Mouse (Mus musculus) neural tube, embryonic 12.5 days (tissue): ENCODE results near the gene Setmar. TPM values are rescaled to one million over a fixed set of nuclear protein-coding genes. Genes with fewer than 3 reads are reported as not detected.
"Not testable (repeated sequence)": the region's sequence is repeated elsewhere in the genome, so short reads cannot be mapped to it uniquely, and the experiment has no call there.

ENCODE experiments used
- ATAC-seq: fragments of 200-750 bp; cut with Nextera tagmentation; 2 replicates; pipeline ENCODE4 v1.8.0; 2017; ENCODE audit warnings: low read depth, mild to moderate bottlenecking, moderate TSS enrichment, moderate library complexity; ENCODE audit not compliant: low FRiP score
- H3K27ac ChIP-seq: fragments of 300-500 bp; sonication (generic); 2 replicates; pipeline ENCODE4 v1.5.1; 2016
- H3K27me3 ChIP-seq: fragments of 300-500 bp; sonication (generic); replicated peaks from 2 replicates; pipeline ENCODE4 v1.6.1; 2016; ENCODE audit warnings: mild to moderate bottlenecking
- H3K36me3 ChIP-seq: fragments of 300-500 bp; sonication (generic); 2 replicates; pipeline ENCODE4 v1.6.1; 2016; ENCODE audit warnings: mild to moderate bottlenecking
- H3K4me1 ChIP-seq: fragments of 300-500 bp; sonication (generic); 2 replicates; pipeline ENCODE4 v1.6.1; 2016
- H3K4me2 ChIP-seq: fragments of 300-500 bp; sonication (generic); replicated peaks from 2 replicates; pipeline ENCODE4 v1.6.1; 2016; ENCODE audit warnings: mild to moderate bottlenecking
- H3K4me3 ChIP-seq: fragments of 300-500 bp; sonication (generic); 2 replicates; pipeline ENCODE4 v1.5.1; 2016
- H3K9ac ChIP-seq: fragments of 300-500 bp; sonication (generic); 2 replicates; pipeline ENCODE4 v1.6.1; 2016; ENCODE audit warnings: mild to moderate bottlenecking
- H3K9me3 ChIP-seq: fragments of 300-500 bp; sonication (generic); 2 replicates; pipeline ENCODE4 v1.6.1; 2016; ENCODE audit warnings: mild to moderate bottlenecking
- WGBS: fragments of 180-500 bp; shearing (Covaris S2); methylation state at CpG from one replicate; pipeline ENCODE4 v1.1.7; 2016; 5-methylcytosine and 5-hydroxymethylcytosine counted together
- polyA plus RNA-seq: library from polyadenylated mRNA; unstranded; fragments of >200 nt; fragmentation: Nextera tagmentation; extraction: Ambion mirVana; gene quantifications from 2 replicates; pipeline ENCODE4 v1.2.1, GENCODE M21; 2016

Gene Setmar
- 7.3 and 8.5 TPM in 2 replicates for polyA plus RNA-seq

DNA sequence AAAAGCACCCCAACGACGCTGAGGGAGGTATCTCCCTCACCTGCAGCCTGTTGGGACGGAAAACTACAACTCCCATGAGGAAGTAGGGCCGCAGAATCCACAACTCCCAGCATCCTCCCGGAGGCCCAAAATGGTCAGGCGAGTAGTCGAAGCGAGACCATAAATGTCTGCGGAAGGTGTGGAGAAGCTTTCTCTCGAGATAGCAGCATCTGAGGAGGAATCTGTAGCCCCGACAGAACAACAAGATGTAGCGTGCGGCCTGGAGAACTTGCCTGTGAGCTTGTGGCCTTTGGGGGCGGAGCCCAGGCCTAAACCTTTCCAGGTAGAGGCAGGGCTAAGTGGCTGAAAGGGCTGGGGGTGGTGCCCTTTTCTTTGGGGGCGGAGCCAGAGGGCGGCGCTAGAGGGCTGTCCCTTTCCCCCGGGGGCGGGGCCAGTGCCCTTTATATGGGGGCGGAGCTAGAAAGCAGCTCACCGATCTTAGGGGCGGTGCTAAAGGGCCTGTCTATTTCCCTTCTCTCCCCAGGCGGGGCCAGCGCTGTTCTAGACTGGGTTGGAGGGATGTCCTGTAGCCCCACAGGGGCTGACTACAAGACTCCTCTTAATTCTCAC lies at the start of gene Setmar:
Gene Setmar (plus strand): TSS at position 128 of the 609 bp plus-strand sequence.
- Histone ChIP-seq H3K9ac (peak within 1 kb of the TSS; percentile 59), H3K36me3 (no peaks in the 10 kb centered on the region), H3K4me2 (peak within 1 kb of the TSS; percentile 63), H3K4me3 (peak within 1 kb of the TSS; percentile 49), H3K27ac (peak within 1 kb of the TSS; percentile 62), H3K9me3 (no peaks in the 10 kb centered on the region), H3K4me1 (no peaks in the 10 kb centered on the region), H3K27me3 (no peaks in the 10 kb centered on the region)
- under 1% methylated on average over 24 of the region's 24 CpGs for WGBS
- ATAC-seq, result peak; percentile 98

DNA sequence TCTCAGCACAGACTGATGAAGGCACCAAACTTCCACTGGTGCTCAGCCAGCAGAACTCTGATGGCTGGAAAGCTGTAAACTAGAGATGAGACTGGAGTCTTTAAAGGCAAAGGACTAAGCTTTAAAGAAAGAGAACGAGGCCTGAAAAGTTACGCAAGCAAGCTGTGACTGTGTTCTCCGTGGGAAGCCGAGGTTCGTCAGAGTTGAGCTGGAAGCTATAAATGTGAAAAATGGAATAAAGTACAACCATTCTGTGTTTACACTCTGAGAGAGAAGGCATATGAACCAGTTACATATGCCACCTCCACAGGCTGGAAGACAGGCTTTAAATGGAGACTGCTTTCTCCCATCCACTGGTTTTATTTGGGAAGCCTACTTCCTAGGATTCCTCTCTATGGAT lies 43.2 kb upstream of the Setmar start:
- no peak for ATAC-seq
- Histone ChIP-seq H3K4me2 (no peak overlapping the region), H3K27me3 (no peaks in the 10 kb centered on the region), H3K4me3 (no peak overlapping the region), H3K36me3 (no peaks in the 10 kb centered on the region), H3K4me1 (no peaks in the 10 kb centered on the region), H3K9ac (no peak overlapping the region), H3K27ac (no peak overlapping the region), H3K9me3 (no peaks in the 10 kb centered on the region)
- WGBS, result 89% methylated on average over 5 of the region's 5 CpGs

DNA sequence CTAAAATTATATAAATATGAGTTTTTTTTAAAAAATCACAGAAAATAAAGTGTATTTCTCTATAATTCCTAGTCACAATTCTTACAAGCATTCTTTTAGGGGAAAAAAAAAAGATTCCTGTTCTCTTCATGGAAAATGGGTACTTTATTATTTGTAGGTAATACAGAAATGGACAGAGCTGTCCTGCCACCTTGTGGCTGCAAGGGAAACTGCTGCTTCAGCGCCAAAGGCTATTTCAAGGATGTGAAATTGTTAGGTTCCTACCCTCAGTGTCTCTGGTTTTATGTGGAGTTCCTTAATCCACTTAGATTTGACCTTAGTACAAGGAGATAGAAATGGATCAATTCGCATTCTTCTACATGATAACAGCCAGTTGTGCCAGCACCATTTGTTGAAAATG lies 9.8 kb upstream of the Setmar start:
- not testable (repeated sequence) for H3K36me3 ChIP-seq, ATAC-seq, H3K27me3 ChIP-seq, H3K4me2 ChIP-seq, H3K4me3 ChIP-seq, H3K4me1 ChIP-seq, H3K9me3 ChIP-seq, H3K27ac ChIP-seq, H3K9ac ChIP-seq
- whole genome bisulfite sequencing, result under 1% methylated on average over 2 of the region's 2 CpGs

DNA sequence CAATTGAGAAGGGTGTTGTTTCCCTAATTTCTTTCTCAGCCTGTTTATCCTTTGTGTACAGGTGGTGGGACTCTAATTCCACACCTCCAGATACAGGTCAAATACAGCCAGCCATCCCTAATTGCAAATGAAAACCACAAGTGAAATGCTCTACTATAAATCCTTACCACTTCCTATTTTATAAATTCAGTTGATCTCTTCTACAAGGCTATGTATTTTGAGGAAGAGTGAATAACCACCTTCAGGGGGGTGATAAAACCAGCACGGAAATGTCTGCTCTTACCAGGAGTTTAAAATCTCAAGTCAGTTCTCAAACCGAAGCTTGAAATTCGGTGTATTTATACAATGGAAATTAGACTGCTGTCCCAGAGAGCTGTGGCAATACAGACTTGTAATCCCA lies 8.9 kb upstream of the Setmar start:
- no peaks in the 10 kb centered on the region for H3K36me3 ChIP-seq
- no peaks in the 10 kb centered on the region for H3K27me3 ChIP-seq
- H3K9me3 ChIP-seq, result no peaks in the 10 kb centered on the region
- ATAC-seq, result no peak
- no peak overlapping the region for H3K27ac ChIP-seq
- H3K4me3 ChIP-seq, result no peak overlapping the region
- no peak overlapping the region for H3K4me2 ChIP-seq
- 83% methylated on average over 3 of the region's 3 CpGs for WGBS
- no peak overlapping the region for H3K9ac ChIP-seq
- H3K4me1 ChIP-seq, result no peaks in the 10 kb centered on the region

DNA sequence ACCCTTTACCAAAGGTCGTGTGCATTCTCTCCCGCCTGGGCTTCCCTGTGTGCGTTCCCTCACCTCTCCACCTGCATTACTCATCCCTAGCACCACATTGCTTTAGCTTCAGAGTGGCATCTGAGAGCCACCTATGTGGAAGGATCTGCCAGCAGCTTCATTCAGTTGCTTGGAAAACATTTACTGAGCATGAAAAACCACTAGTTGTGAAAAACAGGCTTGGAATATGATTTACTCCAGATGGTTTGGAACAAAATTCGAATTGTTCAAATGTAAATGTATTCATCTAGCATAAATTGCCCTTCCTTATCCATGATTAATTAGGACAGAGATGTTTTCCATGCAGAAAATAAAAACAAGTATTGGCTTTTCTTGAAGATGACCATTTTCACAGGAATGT lies 7.5 kb upstream of the Setmar start:
- Histone ChIP-seq H3K27ac (no peak overlapping the region), H3K9ac (no peak overlapping the region), H3K9me3 (no peaks in the 10 kb centered on the region), H3K27me3 (no peaks in the 10 kb centered on the region), H3K4me3 (no peak overlapping the region), H3K36me3 (no peaks in the 10 kb centered on the region), H3K4me1 (no peaks in the 10 kb centered on the region), H3K4me2 (no peak overlapping the region)
- WGBS, result 65% methylated on average over 4 of the region's 4 CpGs
- ATAC-seq, result no peak

DNA sequence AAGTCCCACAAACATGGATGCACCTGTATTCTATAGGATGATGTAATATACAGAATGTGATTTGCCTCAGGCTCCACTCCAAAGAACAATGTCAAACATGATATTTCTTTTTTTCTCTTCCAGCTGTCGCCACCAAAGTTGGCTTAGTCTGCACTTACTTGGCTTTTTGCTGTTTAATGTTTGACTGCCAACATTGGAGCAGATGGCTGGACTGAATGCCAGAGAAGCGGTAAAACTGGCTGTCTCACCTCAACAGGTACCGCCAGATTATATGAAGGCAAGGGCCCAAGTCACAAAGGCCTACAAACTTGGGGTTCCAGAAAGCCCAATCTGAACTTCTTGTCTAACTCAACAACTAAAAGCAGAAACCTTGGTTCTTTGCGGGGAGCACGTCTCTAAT lies 6.8 kb upstream of the Setmar start:
- H3K4me1 ChIP-seq, result no peaks in the 10 kb centered on the region
- H3K4me2 ChIP-seq, result no peak overlapping the region
- H3K27me3 ChIP-seq, result no peaks in the 10 kb centered on the region
- ATAC-seq, result no peak
- no peak overlapping the region for H3K9ac ChIP-seq
- 90% methylated on average over 5 of the region's 5 CpGs for WGBS
- no peak overlapping the region for H3K4me3 ChIP-seq
- no peak overlapping the region for H3K27ac ChIP-seq
- H3K36me3 ChIP-seq, result no peaks in the 10 kb centered on the region
- no peaks in the 10 kb centered on the region for H3K9me3 ChIP-seq

DNA sequence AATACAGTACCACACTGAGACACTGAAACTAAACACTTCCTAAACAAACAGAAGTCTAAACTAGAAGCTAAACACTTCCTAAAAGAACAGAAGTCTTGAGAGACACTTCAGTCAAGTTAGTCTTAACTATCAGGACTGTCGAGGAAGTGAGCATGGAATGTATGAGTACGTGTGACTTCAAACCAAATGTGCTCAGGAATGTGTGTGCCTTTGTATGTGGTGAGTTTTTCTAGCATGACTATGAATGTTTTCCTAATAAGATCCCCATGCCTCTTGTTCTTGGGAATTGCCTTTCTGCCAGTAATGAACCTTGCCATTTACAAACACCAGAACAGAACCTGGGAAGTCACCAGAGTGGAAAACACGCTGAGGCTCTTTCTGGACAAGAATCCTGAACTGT lies 3.7 kb upstream of the Setmar start:
- Histone ChIP-seq H3K9me3 (no peaks in the 10 kb centered on the region), H3K36me3 (no peaks in the 10 kb centered on the region), H3K9ac (no peak overlapping the region), H3K4me2 (no peak overlapping the region), H3K4me3 (no peak overlapping the region), H3K4me1 (no peaks in the 10 kb centered on the region), H3K27ac (no peak overlapping the region), H3K27me3 (no peaks in the 10 kb centered on the region)
- ATAC-seq, result no peak
- WGBS, result 83% methylated on average over 3 of the region's 3 CpGs

DNA sequence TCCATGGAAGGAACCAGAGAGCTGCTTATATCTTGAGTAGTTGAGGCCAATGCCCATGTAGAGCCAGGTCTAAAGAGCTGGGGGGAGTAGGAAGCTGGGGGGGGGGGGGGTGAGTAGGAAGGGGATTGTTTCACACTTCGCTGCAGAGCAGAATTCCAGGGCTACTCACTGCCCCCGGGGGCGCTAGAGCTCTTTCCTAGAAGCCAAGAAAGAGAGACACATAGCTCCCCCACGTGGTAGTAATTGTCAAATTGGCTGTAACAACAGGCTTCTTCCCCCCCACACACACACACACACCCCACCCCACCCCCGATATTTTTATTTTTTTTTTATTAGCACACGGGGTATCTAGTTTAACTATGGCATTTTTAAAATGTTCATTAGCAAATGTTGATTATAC lies 738 bp downstream of the Setmar start:
- Histone ChIP-seq H3K9me3 (no peaks in the 10 kb centered on the region), H3K27ac (no peak overlapping the region; the same call in 1 of the 2 replicates), H3K27me3 (no peaks in the 10 kb centered on the region), H3K4me1 (no peaks in the 10 kb centered on the region), H3K36me3 (no peaks in the 10 kb centered on the region; the same call in 1 of the 2 replicates), H3K4me3 (peak overlapping the region; percentile 49), H3K9ac (peak overlapping the region; percentile 59; the same call in 1 of the 2 replicates), H3K4me2 (peak overlapping the region; percentile 63)
- WGBS, result 13% methylated on average over 6 of the region's 6 CpGs
- no peak for ATAC-seq

DNA sequence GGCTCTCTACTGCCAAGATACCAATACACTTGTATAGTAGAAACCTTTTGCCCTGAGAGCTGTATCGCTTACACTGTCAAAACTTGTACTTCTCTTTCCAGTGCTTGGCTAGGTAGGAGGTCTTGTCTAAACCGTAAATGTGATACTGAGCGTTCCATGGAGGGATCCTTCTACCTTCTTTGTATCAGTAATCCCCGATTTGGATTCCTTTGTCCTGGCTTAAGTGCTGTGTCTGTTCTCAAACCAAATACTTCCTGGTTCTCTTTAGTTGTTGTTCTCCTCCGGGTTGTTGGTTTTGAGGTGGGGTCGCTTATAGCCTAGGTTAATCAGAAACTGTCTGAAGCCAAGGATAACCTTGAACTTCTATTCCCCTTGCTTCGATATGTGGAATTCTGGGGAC lies 6.1 kb downstream of the Setmar start:
- WGBS, result 93% methylated on average over 7 of the region's 7 CpGs
- H3K9me3 ChIP-seq, result 0 out of 2 replicates have a peak, but pooled peaks cover 4% of the 10 kb centered on the region
- no peaks in the 10 kb centered on the region for H3K4me1 ChIP-seq
- H3K27me3 ChIP-seq, result no peaks in the 10 kb centered on the region
- H3K4me2 ChIP-seq, result no peak overlapping the region
- no peak overlapping the region for H3K4me3 ChIP-seq
- no peak overlapping the region for H3K27ac ChIP-seq
- no peak overlapping the region for H3K9ac ChIP-seq
- no peak for ATAC-seq
- peaks cover 5% of the 10 kb centered on the region; the same call in 1 of the 2 replicates for H3K36me3 ChIP-seq

DNA sequence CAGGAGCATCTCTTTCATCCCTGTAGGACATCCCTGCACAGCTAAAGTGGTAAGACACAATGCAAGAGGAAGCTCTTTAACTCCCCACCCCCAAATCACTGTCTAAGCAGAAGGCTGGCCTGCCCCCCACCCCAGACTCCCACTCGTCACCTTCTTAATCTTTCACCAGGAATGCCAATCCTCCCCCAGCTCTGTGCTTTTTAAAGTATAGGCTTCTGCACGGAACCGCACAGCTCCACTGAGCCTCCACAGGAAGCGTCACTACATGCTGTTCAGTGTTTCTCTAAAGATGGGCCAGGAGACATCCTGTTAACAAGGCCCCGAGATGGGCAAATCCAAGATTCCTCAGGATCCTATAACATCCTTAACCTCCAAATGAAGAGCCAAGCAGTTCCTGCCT lies 8.2 kb downstream of the Setmar start:
- Histone ChIP-seq H3K4me2 (no peak overlapping the region), H3K9ac (no peak overlapping the region), H3K9me3 (0 out of 2 replicates have a peak, but pooled peaks cover 4% of the 10 kb centered on the region), H3K4me1 (no peaks in the 10 kb centered on the region), H3K36me3 (peaks cover 5% of the 10 kb centered on the region), H3K4me3 (no peak overlapping the region), H3K27ac (no peak overlapping the region), H3K27me3 (no peaks in the 10 kb centered on the region)
- whole genome bisulfite sequencing, result 85% methylated on average over 5 of the region's 5 CpGs
- ATAC-seq, result no peak

DNA sequence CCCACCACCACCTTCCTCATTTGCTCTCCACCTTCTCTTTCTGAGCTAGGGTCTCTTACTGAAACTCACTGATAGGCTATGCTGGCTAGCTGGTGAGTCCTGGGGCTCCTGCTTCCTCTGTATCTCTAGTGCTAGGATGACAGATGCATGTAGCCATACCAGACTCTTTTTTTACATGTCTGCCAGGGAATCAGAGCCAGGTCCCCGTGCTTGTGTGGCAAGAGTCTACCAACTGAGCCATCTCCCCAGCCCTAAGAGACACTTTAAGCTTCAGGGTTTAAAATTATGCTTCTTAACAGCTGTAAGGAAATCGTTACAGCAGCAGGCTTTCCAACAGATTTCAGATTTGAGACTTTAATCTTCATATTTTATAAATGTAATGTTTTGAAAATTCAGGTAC lies 9.1 kb downstream of the Setmar start:
- H3K36me3 ChIP-seq, result peaks cover 5% of the 10 kb centered on the region
- WGBS, result 88% methylated on average over 2 of the region's 2 CpGs
- H3K9me3 ChIP-seq, result 0 out of 2 replicates have a peak, but pooled peaks cover 4% of the 10 kb centered on the region
- H3K27ac ChIP-seq, result no peak overlapping the region
- H3K4me3 ChIP-seq, result no peak overlapping the region
- H3K9ac ChIP-seq, result no peak overlapping the region
- ATAC-seq, result no peak
- H3K4me2 ChIP-seq, result no peak overlapping the region
- H3K4me1 ChIP-seq, result no peaks in the 10 kb centered on the region
- no peaks in the 10 kb centered on the region for H3K27me3 ChIP-seq

DNA sequence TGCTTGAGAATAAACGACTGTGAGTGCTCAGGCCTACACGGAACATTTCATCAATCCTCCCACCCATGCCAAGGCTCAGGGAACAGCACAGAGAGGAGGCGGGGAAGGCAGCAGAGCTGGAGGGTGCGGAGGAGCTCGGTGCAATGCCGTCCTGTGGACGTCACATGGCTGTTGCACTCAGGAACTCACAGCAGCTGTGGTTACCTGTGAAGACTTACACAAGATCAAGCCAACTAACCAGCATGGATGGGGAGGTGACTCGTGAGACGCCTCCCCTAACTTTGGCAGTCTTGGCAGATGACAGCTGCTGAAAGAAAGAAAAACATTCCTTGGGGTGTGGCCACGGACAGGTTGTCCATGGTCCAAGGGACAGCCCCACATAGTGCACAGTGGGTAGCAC lies 9.8 kb downstream of the Setmar start:
- ATAC-seq, result no peak
- H3K4me3 ChIP-seq, result no peak overlapping the region
- no peak overlapping the region for H3K27ac ChIP-seq
- peaks cover 5% of the 10 kb centered on the region for H3K36me3 ChIP-seq
- WGBS, result 97% methylated on average over 10 of the region's 10 CpGs
- no peak overlapping the region for H3K4me2 ChIP-seq
- no peaks in the 10 kb centered on the region for H3K27me3 ChIP-seq
- no peak overlapping the region for H3K9ac ChIP-seq
- H3K4me1 ChIP-seq, result no peaks in the 10 kb centered on the region
- H3K9me3 ChIP-seq, result 0 out of 2 replicates have a peak, but pooled peaks cover 4% of the 10 kb centered on the region

DNA sequence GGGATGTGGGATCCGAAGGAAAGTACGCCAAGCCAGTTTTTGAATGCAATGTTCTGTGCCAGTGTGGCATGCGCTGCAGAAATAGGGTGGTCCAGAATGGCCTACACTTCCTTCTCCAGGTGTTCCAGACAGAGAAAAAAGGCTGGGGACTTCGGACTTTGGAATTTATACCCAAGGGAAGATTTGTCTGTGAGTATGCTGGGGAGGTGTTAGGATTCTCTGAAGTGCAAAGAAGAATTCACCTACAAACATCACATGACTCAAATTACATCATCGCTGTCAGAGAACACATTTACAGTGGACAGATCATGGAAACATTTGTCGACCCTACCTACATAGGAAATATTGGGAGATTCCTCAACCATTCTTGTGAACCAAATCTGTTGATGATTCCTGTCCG lies 11.0 kb downstream of the Setmar start:
- no peak overlapping the region for H3K27ac ChIP-seq
- H3K27me3 ChIP-seq, result no peaks in the 10 kb centered on the region
- H3K4me2 ChIP-seq, result no peak overlapping the region
- no peaks in the 10 kb centered on the region for H3K4me1 ChIP-seq
- H3K9ac ChIP-seq, result no peak overlapping the region
- peaks cover 5% of the 10 kb centered on the region; the same call in 1 of the 2 replicates for H3K36me3 ChIP-seq
- H3K9me3 ChIP-seq, result 0 out of 2 replicates have a peak, but pooled peaks cover 4% of the 10 kb centered on the region
- 95% methylated on average over 7 of the region's 7 CpGs for WGBS
- no peak for ATAC-seq
- no peak overlapping the region for H3K4me3 ChIP-seq
